Mouse (Mus musculus) lung, postnatal 0 days (tissue): ENCODE data around the gene Themis2. TPM values are rescaled to one million over a fixed set of nuclear protein-coding genes. Genes with fewer than 3 reads are reported as not detected.

Source experiments
- ATAC-seq: fragments of 200-750 bp; cut with Nextera tagmentation; 2 replicates; pipeline ENCODE4 v1.8.0; 2017; ENCODE audit warnings: moderate library complexity
- DNase-seq: peaks from one replicate; pipeline ENCODE4 v3.0.0-alpha.2; 2016; ENCODE audit warnings: low spot score
- H3K27ac ChIP-seq: fragments of 300-500 bp; sonication (generic); 2 replicates; pipeline ENCODE4 v1.5.1; 2014; ENCODE audit warnings: antibody characterized with exemption, mild to moderate bottlenecking, low read length, mixed read lengths
- H3K27me3 ChIP-seq: fragments of 300-500 bp; sonication (generic); replicated peaks from 2 replicates; pipeline ENCODE4 v1.6.1; 2014; ENCODE audit warnings: low read length, mixed read lengths; ENCODE audit not compliant: insufficient read depth
- H3K36me3 ChIP-seq: fragments of 300-500 bp; sonication (generic); 2 replicates; pipeline ENCODE4 v1.6.1; 2014; ENCODE audit warnings: low read length, mixed read lengths; ENCODE audit not compliant: insufficient read depth
- H3K4me1 ChIP-seq: fragments of 300-500 bp; sonication (generic); 2 replicates; pipeline ENCODE4 v1.6.1; 2014; ENCODE audit warnings: antibody characterized with exemption, low read depth, low read length, mixed read lengths; ENCODE audit not compliant: insufficient read depth
- H3K4me2 ChIP-seq: fragments of 300-500 bp; sonication (generic); replicated peaks from 2 replicates; pipeline ENCODE4 v1.6.1; 2014; ENCODE audit warnings: low read depth, mild to moderate bottlenecking, low read length, moderate library complexity, mixed read lengths
- H3K4me3 ChIP-seq: fragments of 300-500 bp; sonication (generic); 2 replicates; pipeline ENCODE4 v1.5.1; 2014; ENCODE audit warnings: low read depth, low read length
- H3K9ac ChIP-seq: fragments of 300-500 bp; sonication (generic); replicated peaks from 2 replicates; pipeline ENCODE4 v1.6.1; 2014; ENCODE audit warnings: low read depth, mild to moderate bottlenecking
- H3K9me3 ChIP-seq: fragments of 300-500 bp; sonication (generic); 2 replicates; pipeline ENCODE4 v1.6.1; 2016; ENCODE audit warnings: low read length, mixed read lengths
- CTCF ChIP-seq: IDR thresholded peaks from 2 replicates; pipeline ENCODE4 v1.5.1; 2016; ENCODE audit warnings: antibody characterized with exemption, mild to moderate bottlenecking
- EP300 ChIP-seq: IDR thresholded peaks from 2 replicates; pipeline ENCODE4 v1.6.1; 2016; ENCODE audit warnings: antibody characterized with exemption, mild to moderate bottlenecking, control low read depth
- whole genome bisulfite sequencing: fragments of 180-500 bp; shearing (Covaris S2); extraction: QIAGEN DNeasy Blood & Tissue Kit; methylation state at CpG from one replicate; pipeline ENCODE4 v1.1.7; 2014; 5-methylcytosine and 5-hydroxymethylcytosine counted together
- polyA plus RNA-seq: library from polyadenylated mRNA; unstranded; fragments of >200 nt; fragmentation: Nextera tagmentation; extraction: Ambion mirVana; gene quantifications from 2 replicates; pipeline ENCODE4 v1.2.1, GENCODE M21; 2015

Themis2 gene
- polyA plus RNA-seq, 1 experiment from 2014 or later, result 1.8 TPM

DNA sequence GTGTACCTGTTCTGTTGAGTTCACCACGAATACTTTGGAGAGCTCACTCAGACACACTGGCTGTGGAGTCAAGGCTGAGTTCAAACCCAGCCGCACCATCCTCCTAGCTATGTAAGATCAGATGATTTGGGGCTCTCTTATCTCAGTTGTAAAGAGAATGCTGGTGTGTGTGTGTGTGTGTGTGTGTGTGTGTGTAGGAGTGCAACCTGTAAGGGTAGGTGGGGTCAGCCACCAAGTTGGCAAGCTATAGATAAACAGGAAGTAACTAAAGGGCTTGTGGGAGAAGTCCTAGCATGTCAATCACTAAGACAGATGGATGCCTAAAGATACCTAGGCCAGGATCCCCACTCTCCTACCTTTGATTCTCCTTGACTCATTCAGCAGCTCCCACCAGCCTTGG, 12.5 kb downstream of the Themis2 start:
- TF ChIP-seq CTCF (no peak), EP300 (no peak)
- Histone ChIP-seq H3K4me2 (no peak overlapping the region), H3K27me3 (no peaks in the 10 kb centered on the region), H3K9me3 (no peaks in the 10 kb centered on the region), H3K27ac (no peak overlapping the region), H3K36me3 (peaks cover 4% of the 10 kb centered on the region; the same call in 1 of the 2 replicates), H3K4me1 (no peaks in the 10 kb centered on the region), H3K9ac (no peak overlapping the region), H3K4me3 (no peak overlapping the region)
- DNase-seq (no peak), ATAC-seq (no peak)
- WGBS, result 80% methylated on average over 2 of the region's 2 CpGs

DNA sequence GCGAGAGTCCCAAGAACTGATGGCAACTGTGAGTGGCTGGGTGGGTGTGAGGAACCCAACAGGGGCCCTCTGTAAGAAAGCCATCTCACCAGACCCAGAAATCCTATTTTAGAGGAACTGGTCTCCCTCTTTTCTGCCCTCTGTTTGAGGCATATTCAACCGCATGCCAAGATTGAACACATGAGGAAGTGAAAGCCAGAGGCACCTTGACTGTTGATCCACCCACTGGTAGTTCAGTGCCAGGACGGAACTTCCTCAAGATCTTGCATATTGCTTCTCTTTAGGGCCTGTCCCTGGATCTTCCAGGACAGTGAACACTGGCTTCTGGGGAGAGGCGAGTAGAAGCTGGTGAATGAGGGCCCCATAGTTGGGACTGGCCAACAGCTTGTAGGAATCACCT, 15.9 kb downstream of the Themis2 start:
- no peak for TF ChIP-seq EP300
- no peak for TF ChIP-seq CTCF
- no peak overlapping the region for H3K9ac ChIP-seq
- WGBS, result 83% methylated on average over 4 of the region's 4 CpGs
- peaks cover 14% of the 10 kb centered on the region for H3K36me3 ChIP-seq
- H3K27ac ChIP-seq, result no peak overlapping the region
- ATAC-seq (no peak), DNase-seq (peak; percentile 28)
- no peak overlapping the region for H3K4me3 ChIP-seq
- H3K9me3 ChIP-seq, result no peaks in the 10 kb centered on the region
- no peaks in the 10 kb centered on the region for H3K27me3 ChIP-seq
- no peaks in the 10 kb centered on the region for H3K4me1 ChIP-seq
- no peak overlapping the region for H3K4me2 ChIP-seq

DNA sequence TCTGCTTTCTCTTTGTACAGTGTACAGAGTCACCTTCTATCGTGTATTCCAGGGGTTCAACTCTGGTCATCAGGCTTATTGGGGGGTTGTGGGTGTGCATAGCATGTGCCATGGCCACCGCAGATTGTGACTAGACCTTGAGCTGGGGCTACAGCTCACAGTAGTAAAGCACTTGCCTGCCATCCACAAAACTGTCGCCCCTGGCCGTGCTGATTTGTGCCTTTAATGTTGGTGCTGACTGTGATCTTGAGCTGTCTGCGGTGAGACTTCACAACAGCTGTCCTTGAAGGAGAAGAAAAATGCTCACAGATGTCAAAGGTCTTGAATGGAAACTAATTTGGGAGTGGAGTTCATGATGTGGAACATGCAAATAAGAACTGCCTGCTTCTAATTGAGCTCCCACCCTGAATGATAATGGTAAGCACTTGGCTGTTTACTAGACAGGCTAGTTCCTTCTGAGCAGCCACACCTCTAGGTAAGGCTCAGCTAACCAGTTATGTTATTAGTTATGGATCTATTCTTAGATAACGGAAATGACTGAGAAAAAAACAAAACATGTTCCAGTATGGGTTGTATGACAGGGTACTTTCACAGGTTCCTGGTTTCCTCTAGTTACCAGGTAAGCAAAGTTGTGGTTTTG, 17.5 kb downstream of the Themis2 start:
- peaks cover 28% of the 10 kb centered on the region for H3K36me3 ChIP-seq
- no peaks in the 10 kb centered on the region for H3K4me1 ChIP-seq
- no peak for DNase-seq
- no peak for ATAC-seq
- H3K27ac ChIP-seq, result no peak overlapping the region
- H3K4me2 ChIP-seq, result no peak overlapping the region
- 96% methylated on average over 6 of the region's 6 CpGs for WGBS
- no peak overlapping the region for H3K4me3 ChIP-seq
- H3K9ac ChIP-seq, result no peak overlapping the region
- no peaks in the 10 kb centered on the region for H3K27me3 ChIP-seq
- TF ChIP-seq EP300 (no peak), CTCF (no peak)
- H3K9me3 ChIP-seq, result no peaks in the 10 kb centered on the region

DNA sequence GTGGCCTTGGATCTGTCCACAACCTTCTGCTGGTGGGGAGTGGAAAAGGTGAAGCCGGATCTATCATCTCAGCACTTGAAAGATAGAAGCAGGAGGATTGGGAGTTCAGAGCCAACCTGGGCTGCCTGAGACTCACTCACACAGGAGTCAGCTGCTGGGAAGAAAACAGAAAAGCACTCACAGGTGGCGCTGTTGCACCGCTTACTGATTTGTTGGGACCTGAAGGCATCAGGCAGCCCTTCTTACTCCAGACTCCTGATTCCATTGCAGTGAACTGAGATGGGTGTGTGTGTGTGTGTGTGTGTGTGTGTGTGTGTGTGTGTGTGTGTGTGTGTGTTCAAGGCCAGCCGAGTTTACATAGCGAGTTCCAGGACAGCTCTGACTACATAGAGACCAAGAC, 19.4 kb downstream of the Themis2 start:
- H3K4me1 ChIP-seq, result no peaks in the 10 kb centered on the region
- no peak overlapping the region for H3K27ac ChIP-seq
- no peak overlapping the region for H3K4me2 ChIP-seq
- H3K36me3 ChIP-seq, result peaks cover 36% of the 10 kb centered on the region
- TF ChIP-seq CTCF (peak; percentile 82), EP300 (no peak)
- 0 out of 2 replicates have a peak, but pooled peaks have one; percentile 35 for ATAC-seq
- H3K27me3 ChIP-seq, result no peaks in the 10 kb centered on the region
- no peaks in the 10 kb centered on the region for H3K9me3 ChIP-seq
- no peak overlapping the region for H3K4me3 ChIP-seq
- DNase-seq, result peak; percentile 47
- no peak overlapping the region for H3K9ac ChIP-seq
- 76% methylated on average over 5 of the region's 5 CpGs for WGBS

DNA sequence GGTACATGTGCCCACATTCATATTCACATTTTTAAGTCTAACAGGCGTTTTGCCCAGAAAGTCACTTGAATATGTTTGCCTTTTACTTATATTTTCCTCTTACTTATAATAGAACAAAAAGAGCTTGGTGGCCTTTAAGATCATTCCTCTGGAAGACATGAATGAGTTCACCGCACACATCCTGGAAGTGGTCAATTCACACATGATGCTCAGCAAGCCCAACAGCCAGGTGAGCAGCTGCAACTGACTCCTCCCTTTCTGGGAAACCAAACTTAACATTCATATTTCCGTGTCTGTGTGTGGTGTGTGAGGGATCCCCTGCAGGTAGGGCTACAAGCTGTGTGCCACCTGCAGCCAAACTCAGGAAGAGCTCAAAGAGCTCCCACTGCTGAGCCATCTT, 21.3 kb downstream of the Themis2 start:
- Histone ChIP-seq H3K9ac (no peak overlapping the region), H3K4me3 (no peak overlapping the region), H3K27me3 (no peaks in the 10 kb centered on the region), H3K36me3 (peaks cover 37% of the 10 kb centered on the region), H3K27ac (no peak overlapping the region), H3K9me3 (no peaks in the 10 kb centered on the region), H3K4me2 (no peak overlapping the region), H3K4me1 (no peaks in the 10 kb centered on the region)
- TF ChIP-seq CTCF (no peak), EP300 (no peak)
- WGBS, result 81% methylated on average over 3 of the region's 3 CpGs
- ATAC-seq, result no peak
- DNase-seq, result no peak

DNA sequence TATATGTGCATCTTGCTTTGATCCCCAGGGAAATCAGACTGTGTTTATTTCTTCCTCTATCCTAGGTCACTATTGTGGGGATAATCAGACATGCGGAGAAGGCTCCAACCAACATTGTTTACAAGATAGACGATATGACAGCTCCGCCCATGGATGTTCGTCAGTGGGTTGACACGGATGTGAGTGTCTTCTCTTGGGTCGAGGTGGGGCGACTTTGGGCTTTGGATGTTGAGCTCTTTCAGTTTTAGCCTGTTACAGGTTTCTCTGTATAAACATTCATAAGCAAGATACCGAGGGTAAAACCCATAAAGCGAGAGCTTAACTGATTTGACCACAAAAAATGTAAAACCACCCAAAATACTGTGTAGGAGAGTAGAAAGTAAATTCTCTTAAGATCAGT, 24.4 kb downstream of the Themis2 start:
- Histone ChIP-seq H3K4me1 (peaks cover 5% of the 10 kb centered on the region; the same call in 1 of the 2 replicates), H3K27ac (no peak overlapping the region), H3K4me3 (no peak overlapping the region), H3K27me3 (no peaks in the 10 kb centered on the region), H3K4me2 (no peak overlapping the region), H3K36me3 (peaks cover 32% of the 10 kb centered on the region), H3K9me3 (no peaks in the 10 kb centered on the region), H3K9ac (no peak overlapping the region)
- no peak for DNase-seq
- TF ChIP-seq CTCF, result no peak
- TF ChIP-seq EP300, result no peak
- no peak for ATAC-seq
- 76% methylated on average over 9 of the region's 9 CpGs for WGBS
